ENCODE assay signal across 7 mouse cellular contexts in the genomic region with DNA sequence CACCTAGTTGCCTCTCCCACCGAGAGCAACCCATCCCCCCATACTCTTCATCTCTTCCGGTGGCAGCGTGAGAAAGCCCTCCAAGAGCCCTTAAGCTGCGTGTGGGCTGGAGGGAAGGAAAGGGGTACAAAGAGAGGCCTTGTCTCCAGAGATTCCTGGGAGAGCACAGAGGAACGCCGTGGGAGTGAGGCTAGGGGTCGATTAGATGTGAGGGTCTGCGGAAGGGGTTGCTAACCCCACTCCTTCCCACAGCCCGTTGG. TPM values are rescaled to one million over a fixed set of nuclear protein-coding genes. Genes with fewer than 3 reads are reported as not detected.
A peak's percentile ranks its signal among the peaks of the same experiment; 100 is the strongest.
DNase-seq lines count a peak whose midpoint lies in the region; ATAC-seq and TF ChIP-seq lines count a peak whose summit lies in the region.

No protein-coding gene starts in this region.

- TF ChIP-seq CTCF in stomach, postnatal 0 days (IDR thresholded peaks at IDR 0.05; ENCODE audit: low read depth), result no peak

- DNase-seq in ES-CJ7 (ENCODE audit: low read depth, low spot score), result peak; percentile 31
- no peak for DNase-seq in stomach, postnatal 0 days (ENCODE audit: low spot score)
- DNase-seq in spleen, postnatal 4 days (ENCODE audit: low spot score in 2 of 2), result no peak
- DNase-seq in urinary bladder, postnatal 10 days (ENCODE audit: low spot score), result no peak

- H3K9me3 ChIP-seq in forebrain, embryonic 16.5 days (ENCODE audit: control insufficient read depth, low read length), result no peaks in the 10 kb centered on the region
- H3K9me3 ChIP-seq in lung, embryonic 15.5 days, result no peaks in the 10 kb centered on the region
- no peaks in the 10 kb centered on the region for H3K9me3 ChIP-seq in stomach, postnatal 0 days (ENCODE audit: control insufficient read depth, low read length)

- H3K27me3 ChIP-seq in forebrain, embryonic 16.5 days (replicated peaks; ENCODE audit: control insufficient read depth, insufficient read depth, low read length), result no peaks in the 10 kb centered on the region
- H3K27me3 ChIP-seq in lung, embryonic 15.5 days, result no peaks in the 10 kb centered on the region
- H3K27me3 ChIP-seq in stomach, postnatal 0 days (ENCODE audit: control insufficient read depth, insufficient read depth, low read length), result no peaks in the 10 kb centered on the region

- H3K4me1 ChIP-seq in forebrain, embryonic 16.5 days (replicated peaks; ENCODE audit: control insufficient read depth, insufficient read depth, low read length), result peaks cover 15% of the 10 kb centered on the region
- peaks cover 59% of the 10 kb centered on the region for H3K4me1 ChIP-seq in lung, embryonic 15.5 days
- H3K4me1 ChIP-seq in stomach, postnatal 0 days (replicated peaks; ENCODE audit: control insufficient read depth, insufficient read depth), result 0 out of 2 replicates have a peak, but pooled peaks cover 3% of the 10 kb centered on the region

- peak overlapping the region; percentile 34 for H3K27ac ChIP-seq in forebrain, embryonic 16.5 days (ENCODE audit: low read length)
- peak overlapping the region; percentile 92 for H3K27ac ChIP-seq in lung, embryonic 15.5 days
- peak overlapping the region; percentile 92 for H3K27ac ChIP-seq in stomach, postnatal 0 days (replicated peaks)

- peak overlapping the region; percentile 63 for H3K4me3 ChIP-seq in forebrain, embryonic 16.5 days (replicated peaks; ENCODE audit: low read length)
- H3K4me3 ChIP-seq in lung, embryonic 15.5 days, result peak overlapping the region; percentile 62
- H3K4me3 ChIP-seq in stomach, postnatal 0 days (ENCODE audit: low read depth, low read length), result peak overlapping the region; percentile 59

- 0 out of 2 replicates have a peak, but pooled peaks cover 3% of the 10 kb centered on the region for H3K36me3 ChIP-seq in forebrain, embryonic 16.5 days (ENCODE audit: control insufficient read depth, insufficient read depth)
- peaks cover 25% of the 10 kb centered on the region; the same call in 1 of the 2 replicates for H3K36me3 ChIP-seq in lung, embryonic 15.5 days
- H3K36me3 ChIP-seq in stomach, postnatal 0 days (ENCODE audit: control insufficient read depth, insufficient read depth, low read length), result peaks cover 6% of the 10 kb centered on the region; the same call in 1 of the 2 replicates

- ATAC-seq in CD4-positive, CD25-positive, alpha-beta regulatory T cell, adult 4 months, result peak; percentile 20
- peak; percentile 49 for ATAC-seq in forebrain, embryonic 16.5 days
- ATAC-seq in lung, embryonic 15.5 days (ENCODE audit: borderline replicate concordance, extremely low read depth, low FRiP score, low TSS enrichment), result peak; percentile 17
- ATAC-seq in stomach, postnatal 0 days (ENCODE audit: low FRiP score, low TSS enrichment), result no peak; the same call in 1 of the 2 replicates

- H3K9ac ChIP-seq in forebrain, embryonic 16.5 days (replicated peaks; ENCODE audit: low read depth, low read length), result peak overlapping the region; percentile 73
- peak overlapping the region; percentile 67 for H3K9ac ChIP-seq in lung, embryonic 15.5 days
- peak overlapping the region; percentile 76 for H3K9ac ChIP-seq in stomach, postnatal 0 days (ENCODE audit: low read length)

- TF ChIP-seq EP300 in stomach, postnatal 0 days (optimal IDR thresholded peaks at IDR 0.05), result no peak

- peak overlapping the region; percentile 76 for H3K4me2 ChIP-seq in forebrain, embryonic 16.5 days (ENCODE audit: low read length)
- peak overlapping the region; percentile 86 for H3K4me2 ChIP-seq in lung, embryonic 15.5 days
- peak overlapping the region; percentile 80 for H3K4me2 ChIP-seq in stomach, postnatal 0 days (replicated peaks; ENCODE audit: low read depth)

- WGBS in forebrain, embryonic 16.5 days, result 0% methylated on average over 9 of the region's 9 CpGs
- WGBS in lung, embryonic 15.5 days, result under 1% methylated on average over 9 of the region's 9 CpGs
- 3% methylated on average over 9 of the region's 9 CpGs for WGBS in stomach, postnatal 0 days

RNA-seq across cellular contexts. Expression of a gene that starts 0.8 kb away (rescaled TPM):
- 100 to 1,000 TPM in 1 of 2 experiments, 10 to 100 TPM in 1; 61.7 to 140 TPM for polyA plus RNA-seq in CD4-positive, CD25-positive, alpha-beta regulatory T cell, adult 4 months (2017; shearing (Covaris generic))
- 44.8 and 45.1 TPM in 2 replicates for polyA plus RNA-seq in forebrain, embryonic 16.5 days (2015; fragmentation: Nextera tagmentation; extraction: Ambion mirVana)
- 71.0 and 75.7 TPM in 2 replicates for polyA plus RNA-seq in lung, embryonic 15.5 days (2015; fragmentation: Nextera tagmentation; extraction: Ambion mirVana)
- polyA plus RNA-seq in stomach, postnatal 0 days (2015; fragmentation: Nextera tagmentation; extraction: Ambion mirVana), result 23.0 and 25.9 TPM in 2 replicates

RNA-seq across cellular contexts. Expression of a gene that starts 13.2 kb away (rescaled TPM):
- polyA plus RNA-seq in CD4-positive, CD25-positive, alpha-beta regulatory T cell, adult 4 months (2017; shearing (Covaris generic)), result 10 to 100 TPM; 34.8 to 42.2 TPM
- polyA plus RNA-seq in forebrain, embryonic 16.5 days (2015; fragmentation: Nextera tagmentation; extraction: Ambion mirVana), result 38.0 and 43.0 TPM in 2 replicates
- 69.7 and 77.4 TPM in 2 replicates for polyA plus RNA-seq in lung, embryonic 15.5 days (2015; fragmentation: Nextera tagmentation; extraction: Ambion mirVana)
- 51.5 and 52.9 TPM in 2 replicates for polyA plus RNA-seq in stomach, postnatal 0 days (2015; fragmentation: Nextera tagmentation; extraction: Ambion mirVana)

RNA-seq across cellular contexts. Expression of a gene that starts 13.3 kb away (rescaled TPM):
- polyA plus RNA-seq in CD4-positive, CD25-positive, alpha-beta regulatory T cell, adult 4 months (2017; shearing (Covaris generic)), result not detected
- polyA plus RNA-seq in forebrain, embryonic 16.5 days (2015; fragmentation: Nextera tagmentation; extraction: Ambion mirVana), result 1.7 and 2.1 TPM in 2 replicates
- polyA plus RNA-seq in lung, embryonic 15.5 days (2015; fragmentation: Nextera tagmentation; extraction: Ambion mirVana), result 2.4 and 2.5 TPM in 2 replicates
- polyA plus RNA-seq in stomach, postnatal 0 days (2015; fragmentation: Nextera tagmentation; extraction: Ambion mirVana), result 2.4 and 2.5 TPM in 2 replicates

RNA-seq across cellular contexts. Expression of a gene that starts 26.8 kb away (rescaled TPM):
- 10 to 100 TPM; 27.5 to 35.8 TPM for polyA plus RNA-seq in CD4-positive, CD25-positive, alpha-beta regulatory T cell, adult 4 months (2017; shearing (Covaris generic))
- polyA plus RNA-seq in forebrain, embryonic 16.5 days (2015; fragmentation: Nextera tagmentation; extraction: Ambion mirVana), result 22.0 and 22.7 TPM in 2 replicates
- 18.2 and 18.3 TPM in 2 replicates for polyA plus RNA-seq in lung, embryonic 15.5 days (2015; fragmentation: Nextera tagmentation; extraction: Ambion mirVana)
- polyA plus RNA-seq in stomach, postnatal 0 days (2015; fragmentation: Nextera tagmentation; extraction: Ambion mirVana), result 8.6 and 9.8 TPM in 2 replicates

RNA-seq across cellular contexts. Expression of a gene that starts 42.3 kb away (rescaled TPM):
- polyA plus RNA-seq in CD4-positive, CD25-positive, alpha-beta regulatory T cell, adult 4 months (2017; shearing (Covaris generic)), result 100 to 1,000 TPM; 207 to 236 TPM
- 61.8 and 81.7 TPM in 2 replicates for polyA plus RNA-seq in forebrain, embryonic 16.5 days (2015; fragmentation: Nextera tagmentation; extraction: Ambion mirVana)
- 171 and 176 TPM in 2 replicates for polyA plus RNA-seq in lung, embryonic 15.5 days (2015; fragmentation: Nextera tagmentation; extraction: Ambion mirVana)
- polyA plus RNA-seq in stomach, postnatal 0 days (2015; fragmentation: Nextera tagmentation; extraction: Ambion mirVana), result 112 and 116 TPM in 2 replicates

Comparison
In these comparisons a context has a peak if more than half of its experiments do, and no peak if none do; other contexts are left out.
1. H3K27ac ChIP-seq: peak in every context shown above with its lines; median percentile 92 in lung, embryonic 15.5 days; 92 in stomach, postnatal 0 days; 34 in forebrain, embryonic 16.5 days.